Mouse (Mus musculus) left cerebral cortex, postnatal 14 days (tissue): ENCODE results near the gene Nars2. TPM values are rescaled to one million over a fixed set of nuclear protein-coding genes. Genes with fewer than 3 reads are reported as not detected.

Source experiments
- DNase-seq, 2 experiments: peaks; one replicate each; pipeline ENCODE4 v3.0.0; 2021 to 2022; ENCODE audit warnings: low spot score in 2 of 2, mixed read lengths in 1 of 2
- intact Hi-C: fragments of 180-260 bp; cut with DNase I; formaldehyde crosslinking; loops from one replicate; pipeline ENCODE4 v1.15.1; 2025
- total RNA-seq, 2 experiments: library from RNA; stranded (reverse); gene quantifications; 2 replicates each; pipeline ENCODE4 v1.2.3; 2021

Gene Nars2
- total RNA-seq, 2 experiments from 2014 or later, result 16.4 to 18.3 TPM

DNA sequence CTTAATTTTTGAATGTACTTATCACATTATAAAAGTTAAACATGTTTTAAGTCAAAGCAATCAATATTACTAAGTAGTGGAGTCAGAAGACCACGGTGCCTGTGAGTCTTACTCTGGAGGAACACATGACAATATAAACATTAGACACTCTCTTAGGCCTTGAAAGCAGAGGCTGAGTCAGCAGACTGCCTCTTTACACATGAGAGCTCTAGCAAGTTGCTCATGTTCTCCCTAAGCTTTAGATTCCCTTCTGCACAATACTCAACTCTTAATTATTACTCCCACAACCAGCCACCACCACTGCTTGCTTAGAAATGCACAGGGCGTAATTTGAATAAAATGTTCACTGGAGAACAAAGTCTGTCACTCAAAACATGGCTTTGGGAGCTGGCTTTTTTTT, 81.1 kb downstream of the Nars2 start:
- DNase-seq, result no peak
- intact Hi-C loops, result no loop called here

DNA sequence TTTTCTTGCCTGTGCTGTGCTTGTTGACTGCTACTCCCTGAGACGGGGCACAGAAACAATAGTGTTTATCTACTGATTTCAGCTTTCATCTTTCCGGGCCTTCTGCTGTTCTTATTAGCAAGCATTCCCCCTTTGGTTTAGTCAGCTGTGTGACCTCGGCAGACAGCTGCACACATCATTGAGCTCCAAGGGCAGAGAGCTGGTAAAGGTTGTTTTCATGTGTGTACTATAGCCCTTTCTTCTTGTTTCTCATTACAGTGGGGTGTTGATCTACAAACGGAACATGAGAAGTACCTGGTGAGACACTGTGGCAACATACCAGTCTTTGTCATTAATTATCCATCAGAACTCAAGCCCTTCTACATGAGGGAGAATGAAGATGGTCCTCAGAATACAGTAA, 88.3 kb downstream of the Nars2 start:
- DNase-seq, result no peak
- intact Hi-C loops, result no loop called here

DNA sequence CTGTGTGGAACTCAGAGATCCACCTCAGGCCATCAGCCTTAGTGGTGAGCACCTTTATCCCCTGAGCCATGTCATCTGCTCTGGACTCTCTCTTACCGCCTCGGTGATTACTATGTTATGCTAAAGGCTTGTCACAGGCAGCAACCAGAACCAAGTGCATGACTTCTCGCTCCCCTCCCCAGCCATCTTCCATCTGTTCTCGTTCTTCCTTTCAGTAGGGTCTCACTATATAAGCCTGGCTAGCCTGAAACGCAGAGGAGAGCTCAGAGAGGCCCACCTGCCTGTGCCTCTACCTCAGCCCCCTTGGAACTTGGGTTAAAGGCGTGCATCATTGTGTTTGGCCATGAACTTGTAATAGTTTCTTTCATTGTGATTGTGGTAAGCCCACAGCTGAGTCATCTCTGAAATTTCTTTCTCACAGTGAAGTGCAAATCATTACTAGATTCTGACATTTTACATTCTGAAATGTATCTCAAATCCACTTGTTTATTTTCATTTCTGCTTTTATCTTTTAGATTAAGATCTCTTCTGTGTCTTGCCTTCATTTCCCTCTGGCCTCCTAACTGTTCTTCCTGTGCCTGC, 90.7 kb downstream of the Nars2 start:
- intact Hi-C loops, result no loop called here
- no peak for DNase-seq

DNA sequence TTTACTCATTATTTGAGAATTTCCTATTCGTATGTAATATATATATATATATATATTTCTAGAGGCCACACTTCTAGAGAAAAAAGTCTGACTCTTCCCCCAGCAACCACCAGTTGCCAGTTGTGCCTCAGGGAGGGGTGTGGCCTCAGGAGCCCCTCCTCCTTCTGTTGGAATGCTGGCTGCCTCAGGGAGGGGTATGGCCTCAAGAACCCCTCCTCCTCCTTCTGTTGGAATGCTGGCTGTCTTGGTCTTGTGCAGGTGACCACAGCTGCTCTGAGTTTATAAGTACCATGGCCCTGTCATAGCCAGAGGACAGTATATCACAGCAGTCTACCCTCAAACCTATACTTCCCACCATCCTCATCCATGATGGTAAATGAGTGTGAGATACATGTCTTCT, 91.7 kb downstream of the Nars2 start:
- no peak for DNase-seq
- intact Hi-C loops, result no loop called here

DNA sequence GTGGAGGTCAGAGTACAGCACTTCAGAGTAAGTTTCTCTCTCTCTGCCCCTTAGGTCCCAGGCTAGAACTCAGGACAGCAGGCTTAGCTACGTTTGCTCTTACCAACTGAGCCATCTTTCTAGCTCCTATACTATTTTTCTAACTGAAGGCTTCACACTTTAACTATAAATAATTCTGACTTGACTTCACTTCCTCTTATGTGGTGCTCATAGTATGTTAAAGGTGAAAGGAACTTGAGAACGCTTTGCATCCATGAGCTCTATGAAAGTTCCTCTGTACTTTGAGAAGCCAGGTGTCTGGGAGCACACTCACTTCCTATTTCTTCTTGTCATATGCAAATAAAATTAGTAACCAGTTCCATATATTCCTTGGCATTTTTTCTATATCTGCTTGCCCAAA, 109.7 kb downstream of the Nars2 start:
- DNase-seq, result no peak
- intact Hi-C loops, result no loop called here

DNA sequence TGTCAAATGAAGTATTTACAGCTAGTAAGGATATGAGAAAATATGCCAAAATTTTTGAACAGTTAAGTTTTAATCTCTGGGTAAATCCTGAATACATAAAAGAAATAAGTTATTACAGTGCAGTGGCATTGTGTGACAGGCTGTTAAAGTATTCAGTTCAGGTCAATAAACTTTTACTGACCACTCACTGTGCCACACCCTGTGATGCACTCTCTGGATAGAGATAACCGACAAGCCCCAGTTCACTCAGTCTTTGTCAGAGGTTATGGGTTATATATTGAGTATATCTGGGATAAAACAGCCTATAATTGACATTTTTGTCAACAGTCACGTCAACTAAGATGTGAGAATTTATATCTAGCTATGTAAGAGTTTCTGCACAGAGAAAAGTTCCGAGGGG, 120.2 kb downstream of the Nars2 start:
- intact Hi-C loops, result no loop called here
- no peak for DNase-seq

DNA sequence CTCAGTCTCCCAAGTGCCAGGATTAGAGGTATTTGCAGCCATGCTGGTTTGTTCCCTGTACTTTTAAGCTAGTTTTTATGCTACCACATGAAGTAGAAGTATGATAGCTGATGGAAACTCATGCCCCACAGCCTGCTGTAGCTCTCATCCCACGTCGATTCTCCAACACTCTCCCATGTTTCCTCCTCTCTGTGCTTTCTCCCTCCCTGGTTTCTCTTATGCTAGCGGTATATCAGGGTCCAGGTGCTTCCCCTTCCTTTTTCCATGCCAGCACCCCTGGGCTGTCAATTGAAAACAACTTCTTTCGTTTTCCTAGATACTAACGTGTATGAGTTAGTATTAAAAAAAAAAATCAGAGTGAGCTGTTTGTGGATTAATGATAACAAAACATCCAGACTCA, 120.8 kb downstream of the Nars2 start:
- no peak for DNase-seq
- intact Hi-C loops, result no loop called here

DNA sequence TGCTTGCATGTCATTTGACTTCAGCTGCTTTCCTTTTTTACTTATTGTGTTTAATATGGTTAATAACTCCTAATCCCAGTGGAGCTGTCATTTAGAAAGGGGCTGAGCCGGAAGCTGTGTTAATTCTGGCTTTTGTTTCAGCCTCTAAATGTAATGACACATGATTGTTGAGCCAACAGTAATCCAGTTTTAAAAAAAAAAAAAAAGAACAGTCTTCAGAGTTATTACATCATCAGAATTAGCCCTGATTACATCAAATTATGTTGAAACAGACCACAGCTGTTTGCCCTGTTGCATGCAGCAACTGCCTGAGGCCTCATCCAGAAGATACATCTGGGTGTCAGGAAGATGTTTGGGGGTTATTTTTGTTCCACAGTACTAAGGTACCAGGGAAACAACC, 123.7 kb downstream of the Nars2 start:
- intact Hi-C loops, result no loop called here
- no peak for DNase-seq

DNA sequence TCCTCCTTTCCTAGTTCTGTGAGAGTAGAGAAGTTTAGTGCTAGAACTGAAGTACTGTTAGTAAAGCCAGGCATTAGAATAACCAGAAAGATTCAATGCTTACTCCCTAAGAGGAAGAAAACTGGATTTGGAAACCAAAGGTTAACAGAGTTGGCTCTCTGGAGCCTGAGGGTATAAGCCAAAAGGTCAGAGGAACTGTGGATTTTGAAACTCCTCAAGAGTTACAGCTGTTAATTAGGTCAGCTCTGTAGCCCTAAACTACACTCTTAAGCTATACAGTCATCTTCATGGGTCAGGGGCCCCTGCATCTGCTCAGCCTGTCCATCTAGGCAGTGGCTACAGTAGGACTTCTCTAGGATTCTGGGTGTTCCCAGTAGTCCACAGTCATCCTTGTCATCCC, 125.7 kb downstream of the Nars2 start:
- DNase-seq, result no peak
- intact Hi-C loops, result no loop called here

DNA sequence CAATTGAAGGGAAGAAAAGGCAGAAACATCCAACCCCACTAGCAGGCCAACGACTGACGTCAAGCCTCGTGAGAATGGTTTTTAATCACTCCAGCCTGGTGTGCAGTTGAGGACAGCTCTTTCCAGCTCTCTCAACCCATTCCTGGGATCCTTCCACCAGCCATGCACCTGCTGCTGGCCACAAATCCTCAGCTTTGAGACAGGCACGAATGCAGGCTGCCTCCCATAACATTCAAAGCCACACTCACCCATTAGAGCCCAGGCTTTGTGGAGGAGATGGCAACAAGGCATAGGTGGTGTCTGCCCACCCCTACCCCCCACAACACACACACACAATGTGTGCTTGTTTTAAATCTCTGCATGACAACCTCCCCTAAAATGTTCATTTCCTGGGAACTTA, 127.4 kb downstream of the Nars2 start:
- DNase-seq, result no peak
- intact Hi-C loops, result loop anchor here (2.0 kb wide), 1 partner anchor 218 kb away; no protein-coding TSS in a partner anchor

DNA sequence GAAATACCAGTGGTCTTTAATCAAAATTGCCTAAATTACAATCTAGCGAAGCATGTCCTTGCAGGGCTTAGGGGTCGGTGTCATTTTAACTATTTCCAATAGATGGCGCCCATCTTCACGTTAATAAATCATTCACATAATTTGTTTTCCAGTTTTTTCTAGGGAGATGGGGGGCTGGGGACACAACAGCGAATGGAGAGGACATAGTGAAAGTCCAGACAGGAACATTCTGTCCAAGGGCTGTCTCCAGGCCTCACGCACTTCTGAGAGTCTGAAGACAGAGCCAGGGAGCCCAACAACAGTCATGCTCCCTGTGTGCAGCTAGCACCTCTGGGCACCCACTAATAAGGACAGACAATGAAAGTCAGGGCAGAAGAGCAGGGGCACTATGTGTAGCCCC, 127.8 kb downstream of the Nars2 start:
- DNase-seq, result peak; percentile 47 to 62
- intact Hi-C loops, result loop anchor here (2.0 kb wide), 1 partner anchor 218 kb away; no protein-coding TSS in a partner anchor

DNA sequence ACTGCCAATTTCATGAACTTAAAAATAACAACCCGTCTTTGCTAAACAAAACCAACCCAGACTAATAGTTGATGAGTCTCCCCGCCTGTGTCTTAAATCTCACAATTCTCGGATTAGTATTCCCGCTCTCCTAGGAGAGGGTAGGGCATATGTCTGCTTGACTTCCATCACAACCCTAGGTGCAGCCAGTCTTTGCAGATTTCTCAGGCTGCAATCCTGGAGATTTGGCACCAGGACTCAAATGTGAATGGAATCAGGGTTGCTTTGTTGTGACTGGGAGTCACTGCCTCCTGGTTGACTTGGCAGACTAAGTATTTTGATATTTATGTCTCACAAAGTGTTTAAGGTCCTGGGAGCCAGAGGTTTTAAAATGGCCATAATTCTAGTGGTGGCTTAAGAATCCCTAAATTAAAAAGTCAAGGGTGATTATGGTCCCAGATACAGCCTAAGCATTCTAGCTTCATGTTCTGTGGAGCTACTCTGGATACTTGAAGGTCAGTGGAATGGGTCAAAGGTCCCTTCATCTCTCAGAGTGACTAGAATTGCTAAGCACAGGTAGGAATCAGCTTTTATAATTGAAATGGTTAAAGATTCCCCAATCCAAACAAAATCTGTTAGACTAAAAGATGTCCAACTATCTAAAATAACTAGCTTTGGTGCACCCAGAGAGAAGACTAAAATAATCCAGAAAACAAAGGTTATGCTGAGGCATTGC, 128.5 kb downstream of the Nars2 start:
- intact Hi-C loops, result loop anchor here (2.0 to 5.0 kb wide), 3 partner anchors 103 to 217 kb away; no protein-coding TSS in a partner anchor
- no peak for DNase-seq

DNA sequence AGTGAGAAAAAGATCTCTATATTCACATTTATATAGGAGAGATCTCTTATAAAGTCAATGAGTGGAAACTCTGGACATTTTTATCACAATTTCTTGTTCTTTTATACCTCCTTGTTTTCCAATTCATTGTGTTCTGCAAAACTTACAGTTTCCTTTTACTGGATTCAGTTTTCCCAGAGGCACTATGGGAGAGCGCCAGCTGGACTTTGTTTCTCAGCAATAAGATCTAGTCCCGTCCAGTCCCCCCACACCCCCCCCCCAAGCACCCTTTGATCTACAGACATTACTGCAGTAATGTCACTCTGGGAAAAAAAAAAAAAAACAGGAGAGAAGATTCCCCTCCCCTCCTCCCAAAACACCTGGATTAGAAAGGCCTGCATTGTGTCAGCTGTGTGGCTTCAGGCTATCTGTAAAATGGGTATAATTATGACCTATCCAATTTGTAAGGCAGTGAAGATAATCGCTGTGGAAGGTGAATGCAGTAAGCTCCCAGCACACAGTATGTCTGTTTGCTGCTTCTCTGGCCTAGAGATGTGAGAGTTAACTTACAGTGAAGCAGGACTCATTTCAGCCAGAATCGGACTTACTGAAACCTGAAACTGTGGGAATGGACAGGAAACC, 129.4 kb downstream of the Nars2 start:
- intact Hi-C loops, result loop anchor here (5.0 kb wide), 2 partner anchors 103 to 167 kb away; no protein-coding TSS in a partner anchor
- DNase-seq, result no peak

DNA sequence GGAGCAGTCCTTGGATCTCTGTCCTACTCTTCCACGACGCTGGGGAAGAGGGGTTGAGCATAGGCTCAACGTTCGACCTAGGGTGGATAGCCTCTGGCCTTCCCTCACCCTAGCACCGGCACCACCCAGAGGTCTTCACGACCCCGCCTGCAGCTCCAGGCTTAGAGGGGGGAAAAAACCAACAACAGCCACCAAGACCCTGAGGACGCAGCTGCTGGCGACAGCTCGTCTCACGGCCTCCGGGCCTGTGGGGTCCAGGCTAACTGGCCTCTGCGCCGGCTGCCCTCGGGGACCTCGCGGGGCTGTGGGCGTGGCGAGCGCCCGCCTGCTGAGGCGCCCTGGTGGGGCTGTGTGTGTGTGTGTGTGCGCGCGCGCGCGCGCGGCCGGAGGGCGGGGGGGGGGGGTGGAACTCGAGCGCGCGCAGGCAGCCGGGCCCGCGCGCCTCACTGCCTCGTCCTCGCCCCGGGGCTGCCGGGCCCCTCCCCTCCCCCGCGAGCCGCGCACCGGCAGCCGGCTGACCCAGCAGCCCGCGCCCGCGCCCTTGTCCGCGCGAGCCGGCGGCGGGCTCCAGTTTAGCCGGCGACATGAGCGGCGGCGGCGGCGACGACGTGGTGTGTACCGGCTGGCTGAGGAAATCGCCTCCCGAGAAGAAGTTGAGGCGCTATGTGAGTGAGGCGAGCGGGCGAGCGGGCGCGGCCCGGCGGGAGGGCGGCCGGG, 130.1 kb downstream of the Nars2 start, which contains the start of gene Gab2:
Gab2 (plus strand) TSS at position 345 of the 717 bp plus-strand sequence.
- intact Hi-C loops, result loop anchor here (5.0 kb wide), 2 partner anchors 104 to 166 kb away; no protein-coding TSS in a partner anchor
- peak; percentile 58 to 59 for DNase-seq

DNA sequence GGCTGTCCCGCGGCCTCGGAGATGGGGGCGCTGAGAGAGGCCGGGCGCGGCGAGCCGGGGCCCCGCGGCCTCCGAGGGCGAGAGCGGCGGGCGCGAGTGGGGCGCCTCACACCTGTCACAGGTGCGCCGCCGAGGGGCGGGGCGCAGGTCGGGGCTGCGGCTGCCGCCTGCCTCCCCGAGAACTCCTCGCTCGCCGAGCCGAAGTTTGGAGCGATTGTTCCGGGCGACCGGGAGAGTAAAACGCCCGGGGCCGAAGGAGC, 130.6 kb downstream of the Nars2 start:
- no peak for DNase-seq
- intact Hi-C loops, result loop anchor here (5.0 kb wide), 2 partner anchors 105 to 165 kb away; no protein-coding TSS in a partner anchor

DNA sequence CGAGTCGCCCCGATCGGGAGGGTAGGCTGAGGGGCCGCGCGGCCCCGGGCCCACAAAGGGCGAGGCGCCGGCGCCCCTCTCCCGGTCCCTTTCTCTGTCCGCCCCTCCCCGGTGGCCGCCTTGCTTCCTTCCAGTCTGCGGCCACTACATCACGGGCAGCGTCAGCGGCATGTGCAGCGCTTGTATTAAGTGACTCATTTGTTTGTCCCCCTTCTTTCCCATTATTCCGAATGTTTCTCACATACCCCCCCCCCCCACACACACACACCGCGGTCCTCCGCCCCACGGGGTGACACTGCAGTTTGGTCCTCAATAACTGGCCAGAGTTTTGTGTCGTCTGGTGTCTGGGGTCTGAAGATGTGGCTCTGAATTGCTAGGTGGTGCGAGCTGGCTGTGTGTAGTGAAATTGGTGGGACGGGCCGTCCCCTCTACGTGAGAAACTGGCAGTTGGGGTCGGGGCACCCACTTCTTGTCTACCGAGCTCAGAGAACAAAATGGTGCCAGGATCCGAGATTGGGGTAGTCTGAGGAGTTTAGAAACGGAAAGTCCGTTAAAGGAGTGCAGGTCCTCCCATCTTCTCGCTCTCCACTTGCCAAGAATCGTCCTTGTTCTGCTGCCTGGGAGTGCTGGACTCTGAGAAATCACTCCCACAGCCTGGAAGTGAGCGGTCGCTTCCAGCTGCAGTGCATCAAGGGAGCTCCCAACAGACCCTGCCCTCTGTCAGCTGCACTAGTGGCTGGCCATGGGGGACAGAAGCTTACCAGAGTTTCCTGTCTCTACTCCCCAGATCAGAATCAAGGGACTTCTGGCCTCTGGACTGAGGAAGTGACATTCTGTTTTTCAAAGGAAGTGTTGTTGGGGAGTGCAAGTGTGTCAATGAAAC, 131.2 kb downstream of the Nars2 start:
- intact Hi-C loops, result loop anchor here (5.0 kb wide), 2 partner anchors 105 to 165 kb away; no protein-coding TSS in a partner anchor
- DNase-seq, result peak; percentile 25 to 60

DNA sequence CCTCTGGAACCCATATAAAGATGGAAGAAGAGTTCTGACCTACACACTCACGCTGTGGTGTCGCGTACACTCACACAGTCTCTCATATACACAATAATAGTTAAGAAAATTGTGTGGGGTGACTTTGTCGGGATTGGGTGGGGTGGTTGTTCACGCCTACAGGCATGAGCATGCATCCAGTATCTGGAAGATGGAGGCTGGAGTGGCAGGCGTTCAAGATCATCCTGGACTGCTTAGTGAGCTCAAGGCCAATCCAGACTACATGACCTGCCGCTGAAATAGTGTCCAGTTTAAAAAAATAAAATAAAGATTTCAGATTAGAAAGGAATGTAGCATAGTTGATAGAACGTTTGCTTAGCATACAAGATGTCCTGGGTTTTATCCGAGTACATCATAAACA, 132.3 kb downstream of the Nars2 start:
- DNase-seq, result no peak
- intact Hi-C loops, result loop anchor here (5.0 kb wide), 2 partner anchors 106 to 164 kb away; no protein-coding TSS in a partner anchor

DNA sequence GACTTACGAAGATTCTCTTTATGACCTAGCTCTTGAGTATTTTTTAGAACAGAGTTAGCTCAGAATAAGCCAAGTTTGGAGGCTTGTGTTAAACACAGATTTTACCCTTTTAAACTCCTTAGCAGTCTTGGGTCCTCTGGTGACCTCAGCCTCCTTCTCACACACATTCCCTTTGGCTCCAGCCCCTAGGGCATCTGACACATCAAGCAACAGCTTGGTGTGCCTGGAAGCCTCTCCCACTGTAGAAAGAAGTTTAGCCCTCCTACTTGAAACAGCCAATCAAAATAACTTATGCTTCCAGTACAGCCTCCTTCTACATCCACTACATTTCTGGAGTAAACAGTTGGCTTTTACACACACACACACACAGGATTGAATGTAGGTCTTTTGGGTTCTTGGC, 132.9 kb downstream of the Nars2 start:
- intact Hi-C loops, result loop anchor here (5.0 kb wide), 2 partner anchors 107 to 163 kb away; no protein-coding TSS in a partner anchor
- DNase-seq, result no peak

DNA sequence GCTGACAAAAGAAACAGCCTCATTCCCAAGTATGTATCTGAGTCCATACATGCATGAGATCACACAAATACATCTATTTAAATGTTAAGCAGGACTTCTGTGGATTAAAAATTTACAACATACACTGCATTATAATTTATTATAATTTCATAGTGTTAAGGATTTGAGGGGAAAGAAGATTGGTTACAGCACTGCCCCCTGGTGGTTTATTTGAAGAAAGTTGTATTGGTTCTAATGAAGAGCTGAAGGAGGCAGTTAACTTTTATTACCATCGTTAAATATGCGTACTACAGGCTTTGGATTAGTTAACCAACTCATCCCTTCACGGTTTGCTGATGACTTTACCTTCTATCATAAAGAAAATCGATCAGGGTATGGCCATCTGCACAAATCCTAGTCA, 134.0 kb downstream of the Nars2 start:
- peak; percentile 33 to 38 for DNase-seq
- intact Hi-C loops, result no loop called here
